Mouse (Mus musculus): ENCODE results near the gene BC030870. TPM values are rescaled to one million over a fixed set of nuclear protein-coding genes. Genes with fewer than 3 reads are reported as not detected.

BC030870 gene
- polyA plus RNA-seq, 1 experiment from 2014 or later, result 15.0 TPM

- Histone ChIP-seq H3K4me2 (replicated peaks; ENCODE audit: low read depth) (no peak overlapping the region), H3K27me3 (ENCODE audit: control insufficient read depth, insufficient read depth, low read length) (no peaks in the 10 kb centered on the region), H3K27ac (replicated peaks) (no peak overlapping the region), H3K36me3 (ENCODE audit: control insufficient read depth, insufficient read depth, low read length) (no peaks in the 10 kb centered on the region), H3K4me1 (replicated peaks; ENCODE audit: control insufficient read depth, insufficient read depth) (no peaks in the 10 kb centered on the region), H3K9me3 (ENCODE audit: control insufficient read depth, low read length) (no peaks in the 10 kb centered on the region), H3K9ac (ENCODE audit: low read length) (no peak overlapping the region), H3K4me3 (ENCODE audit: low read depth, low read length) (no peak overlapping the region)
- no peak for TF ChIP-seq EP300 (optimal IDR thresholded peaks at IDR 0.05)
- TF ChIP-seq CTCF (IDR thresholded peaks at IDR 0.05; ENCODE audit: low read depth), result no peak
- DNase-seq (ENCODE audit: low spot score), result no peak
- no peak for ATAC-seq (ENCODE audit: low FRiP score, low TSS enrichment)
- WGBS, result 84% methylated on average over 4 of the region's 4 CpGs
These were observed 67.2 kb downstream of the BC030870 start for GRCm38 (mm10) chr8:65062195-65062594.

DNA sequence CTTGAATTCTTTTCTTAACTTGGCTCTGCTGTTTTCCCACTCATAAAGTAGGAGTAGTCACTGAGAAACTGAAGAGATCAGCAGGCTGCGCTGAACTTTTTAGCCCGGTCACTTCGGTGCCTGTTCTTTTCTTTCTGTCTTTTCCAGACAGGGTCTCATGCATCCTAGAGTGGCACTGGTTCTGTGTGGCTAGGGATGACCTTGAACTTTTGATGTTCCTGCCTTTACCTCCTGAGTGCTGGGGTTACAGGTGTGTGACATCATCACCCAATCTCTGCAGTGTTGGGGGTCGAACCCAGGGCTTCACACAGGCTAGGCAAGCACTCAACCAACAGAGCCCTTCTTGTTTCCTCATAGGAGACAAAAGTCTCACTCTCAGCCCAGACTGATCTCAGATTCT is 72.6 kb downstream of the BC030870 start:
- no peak for ATAC-seq (ENCODE audit: low FRiP score, low TSS enrichment)
- H3K27me3 ChIP-seq (ENCODE audit: control insufficient read depth, insufficient read depth, low read length), result no peaks in the 10 kb centered on the region
- H3K27ac ChIP-seq (replicated peaks), result no peak overlapping the region
- no peak for DNase-seq (ENCODE audit: low spot score)
- H3K4me2 ChIP-seq (replicated peaks; ENCODE audit: low read depth), result no peak overlapping the region
- no peak overlapping the region for H3K9ac ChIP-seq (ENCODE audit: low read length)
- H3K36me3 ChIP-seq (ENCODE audit: control insufficient read depth, insufficient read depth, low read length), result no peaks in the 10 kb centered on the region
- H3K9me3 ChIP-seq (ENCODE audit: control insufficient read depth, low read length), result no peaks in the 10 kb centered on the region
- H3K4me1 ChIP-seq (replicated peaks; ENCODE audit: control insufficient read depth, insufficient read depth), result no peaks in the 10 kb centered on the region
- H3K4me3 ChIP-seq (ENCODE audit: low read depth, low read length), result no peak overlapping the region
- TF ChIP-seq CTCF (IDR thresholded peaks at IDR 0.05; ENCODE audit: low read depth), result no peak
- TF ChIP-seq EP300 (optimal IDR thresholded peaks at IDR 0.05), result no peak
- WGBS, result 91% methylated on average over 4 of the region's 4 CpGs

DNA sequence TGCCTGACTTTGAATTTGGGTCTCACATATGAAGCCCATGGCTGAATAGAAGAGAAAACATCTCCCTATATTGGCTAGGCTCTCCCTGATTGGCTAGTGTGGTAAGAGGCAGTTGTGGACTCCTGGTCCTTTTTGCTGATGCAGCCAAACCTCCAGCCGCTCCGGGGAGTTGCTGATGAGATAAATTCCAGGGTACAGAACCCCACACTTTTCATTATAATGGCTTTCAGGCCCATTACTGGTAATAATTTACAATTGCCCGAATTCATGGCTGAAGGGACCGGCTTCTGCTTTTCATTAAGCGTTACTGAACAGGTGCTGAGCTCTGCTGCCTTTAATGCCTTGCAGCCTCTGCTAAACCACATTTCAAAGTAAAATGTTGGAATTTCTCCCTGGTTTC is 75.4 kb downstream of the BC030870 start:
- H3K4me2 ChIP-seq (replicated peaks; ENCODE audit: low read depth), result no peak overlapping the region
- H3K36me3 ChIP-seq (ENCODE audit: control insufficient read depth, insufficient read depth, low read length), result no peaks in the 10 kb centered on the region
- H3K27me3 ChIP-seq (ENCODE audit: control insufficient read depth, insufficient read depth, low read length), result no peaks in the 10 kb centered on the region
- H3K4me1 ChIP-seq (replicated peaks; ENCODE audit: control insufficient read depth, insufficient read depth), result no peaks in the 10 kb centered on the region
- no peaks in the 10 kb centered on the region for H3K9me3 ChIP-seq (ENCODE audit: control insufficient read depth, low read length)
- no peak overlapping the region for H3K27ac ChIP-seq (replicated peaks)
- TF ChIP-seq CTCF (IDR thresholded peaks at IDR 0.05; ENCODE audit: low read depth), result no peak
- TF ChIP-seq EP300 (optimal IDR thresholded peaks at IDR 0.05), result no peak
- ATAC-seq (ENCODE audit: low FRiP score, low TSS enrichment), result no peak
- 49% methylated on average over 5 of the region's 5 CpGs for WGBS
- DNase-seq (ENCODE audit: low spot score), result no peak
- H3K9ac ChIP-seq (ENCODE audit: low read length), result no peak overlapping the region
- H3K4me3 ChIP-seq (ENCODE audit: low read depth, low read length), result no peak overlapping the region

GRCm38 (mm10) chr8:65053554-65053953 is 75.8 kb downstream of the BC030870 start:
- H3K27ac ChIP-seq (replicated peaks), result no peak overlapping the region
- H3K4me2 ChIP-seq (replicated peaks; ENCODE audit: low read depth), result no peak overlapping the region
- TF ChIP-seq CTCF (IDR thresholded peaks at IDR 0.05; ENCODE audit: low read depth), result no peak
- TF ChIP-seq EP300 (optimal IDR thresholded peaks at IDR 0.05), result no peak
- H3K9me3 ChIP-seq (ENCODE audit: control insufficient read depth, low read length), result no peaks in the 10 kb centered on the region
- DNase-seq (ENCODE audit: low spot score), result no peak
- H3K4me1 ChIP-seq (replicated peaks; ENCODE audit: control insufficient read depth, insufficient read depth), result no peaks in the 10 kb centered on the region
- ATAC-seq (ENCODE audit: low FRiP score, low TSS enrichment), result no peak
- H3K9ac ChIP-seq (ENCODE audit: low read length), result no peak overlapping the region
- no peaks in the 10 kb centered on the region for H3K27me3 ChIP-seq (ENCODE audit: control insufficient read depth, insufficient read depth, low read length)
- H3K36me3 ChIP-seq (ENCODE audit: control insufficient read depth, insufficient read depth, low read length), result no peaks in the 10 kb centered on the region
- WGBS, result 91% methylated on average over 3 of the region's 3 CpGs
- H3K4me3 ChIP-seq (ENCODE audit: low read depth, low read length), result no peak overlapping the region

GRCm38 (mm10) chr8:65047801-65048200 is 81.6 kb downstream of the BC030870 start:
- H3K9ac ChIP-seq (ENCODE audit: low read length), result no peak overlapping the region
- no peak overlapping the region for H3K27ac ChIP-seq (replicated peaks)
- no peaks in the 10 kb centered on the region for H3K36me3 ChIP-seq (ENCODE audit: control insufficient read depth, insufficient read depth, low read length)
- no peaks in the 10 kb centered on the region for H3K27me3 ChIP-seq (ENCODE audit: control insufficient read depth, insufficient read depth, low read length)
- no peak overlapping the region for H3K4me2 ChIP-seq (replicated peaks; ENCODE audit: low read depth)
- no peak for TF ChIP-seq CTCF (IDR thresholded peaks at IDR 0.05; ENCODE audit: low read depth)
- no peak for TF ChIP-seq EP300 (optimal IDR thresholded peaks at IDR 0.05)
- WGBS, result 82% methylated on average over 4 of the region's 4 CpGs
- ATAC-seq (ENCODE audit: low FRiP score, low TSS enrichment) (no peak), DNase-seq (ENCODE audit: low spot score) (no peak)
- no peaks in the 10 kb centered on the region for H3K4me1 ChIP-seq (replicated peaks; ENCODE audit: control insufficient read depth, insufficient read depth)
- H3K9me3 ChIP-seq (ENCODE audit: control insufficient read depth, low read length), result no peaks in the 10 kb centered on the region
- no peak overlapping the region for H3K4me3 ChIP-seq (ENCODE audit: low read depth, low read length)

DNA sequence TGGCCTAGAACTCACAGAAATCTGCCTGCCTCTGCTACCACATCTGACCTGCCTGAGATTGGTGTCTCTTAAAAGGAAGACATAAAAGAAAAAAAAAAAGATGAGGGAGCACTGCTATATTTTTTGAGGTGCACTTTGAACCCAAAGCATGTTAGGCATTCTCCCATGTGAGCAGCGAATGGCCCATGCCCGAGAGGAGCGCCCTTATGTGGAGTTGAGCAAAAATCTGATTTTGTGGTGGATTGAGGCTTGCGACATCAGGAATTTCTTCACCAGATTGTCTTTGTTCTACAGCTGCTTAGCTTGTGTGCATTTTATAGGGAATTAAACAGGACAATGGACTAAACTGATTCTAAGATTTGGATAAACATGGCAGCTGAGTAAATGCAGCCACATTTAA is 82.2 kb downstream of the BC030870 start:
- no peaks in the 10 kb centered on the region for H3K4me1 ChIP-seq (replicated peaks; ENCODE audit: control insufficient read depth, insufficient read depth)
- H3K9ac ChIP-seq (ENCODE audit: low read length), result no peak overlapping the region
- TF ChIP-seq EP300 (optimal IDR thresholded peaks at IDR 0.05) (no peak), CTCF (IDR thresholded peaks at IDR 0.05; ENCODE audit: low read depth) (no peak)
- H3K4me2 ChIP-seq (replicated peaks; ENCODE audit: low read depth), result no peak overlapping the region
- H3K9me3 ChIP-seq (ENCODE audit: control insufficient read depth, low read length), result no peaks in the 10 kb centered on the region
- H3K27ac ChIP-seq (replicated peaks), result no peak overlapping the region
- ATAC-seq (ENCODE audit: low FRiP score, low TSS enrichment) (no peak), DNase-seq (ENCODE audit: low spot score) (no peak)
- no peak overlapping the region for H3K4me3 ChIP-seq (ENCODE audit: low read depth, low read length)
- no peaks in the 10 kb centered on the region for H3K36me3 ChIP-seq (ENCODE audit: control insufficient read depth, insufficient read depth, low read length)
- WGBS, result 86% methylated on average over 4 of the region's 4 CpGs
- H3K27me3 ChIP-seq (ENCODE audit: control insufficient read depth, insufficient read depth, low read length), result no peaks in the 10 kb centered on the region
